Mouse (Mus musculus) embryonic facial prominence, embryonic 12.5 days (tissue): Measurements from ENCODE around the gene Esam. TPM values are rescaled to one million over a fixed set of nuclear protein-coding genes. Genes with fewer than 3 reads are reported as not detected.

Source experiments
- ATAC-seq: fragments of 200-750 bp; cut with Nextera tagmentation; 2 replicates; pipeline ENCODE4 v1.8.0; 2017; ENCODE audit not compliant: insufficient number of reproducible peaks, insufficient read depth, low FRiP score, low TSS enrichment
- H3K27ac ChIP-seq: fragments of 300-500 bp; sonication (generic); 2 replicates; pipeline ENCODE4 v1.5.1; 2016; ENCODE audit warnings: mild to moderate bottlenecking
- H3K27me3 ChIP-seq: fragments of 300-500 bp; sonication (generic); 2 replicates; pipeline ENCODE4 v1.6.1; 2016; ENCODE audit warnings: mild to moderate bottlenecking, moderate library complexity
- H3K36me3 ChIP-seq: fragments of 300-500 bp; sonication (generic); 2 replicates; pipeline ENCODE4 v1.6.1; 2016; ENCODE audit warnings: mild to moderate bottlenecking
- H3K4me1 ChIP-seq: fragments of 300-500 bp; sonication (generic); 2 replicates; pipeline ENCODE4 v1.6.1; 2016
- H3K4me2 ChIP-seq: fragments of 300-500 bp; sonication (generic); replicated peaks from 2 replicates; pipeline ENCODE4 v1.6.1; 2016; ENCODE audit warnings: mild to moderate bottlenecking, moderate library complexity
- H3K4me3 ChIP-seq: fragments of 300-500 bp; sonication (generic); 2 replicates; pipeline ENCODE4 v1.5.1; 2016; ENCODE audit warnings: mild to moderate bottlenecking
- H3K9ac ChIP-seq: fragments of 300-500 bp; sonication (generic); 2 replicates; pipeline ENCODE4 v1.6.1; 2016; ENCODE audit warnings: mild to moderate bottlenecking, moderate library complexity
- H3K9me3 ChIP-seq: fragments of 300-500 bp; sonication (generic); 2 replicates; pipeline ENCODE4 v1.6.1; 2016; ENCODE audit warnings: mild to moderate bottlenecking, moderate library complexity
- WGBS: fragments of 180-500 bp; shearing (Covaris S2); methylation state at CpG from one replicate; pipeline ENCODE4 v1.1.7; 2016; 5-methylcytosine and 5-hydroxymethylcytosine counted together
- polyA plus RNA-seq: library from polyadenylated mRNA; unstranded; fragments of >200 nt; fragmentation: Nextera tagmentation; extraction: Ambion mirVana; gene quantifications from 2 replicates; pipeline ENCODE4 v1.2.1, GENCODE M21; 2016

Esam gene
- polyA plus RNA-seq, 1 experiment from 2014 or later, result 34.0 TPM

- H3K9me3 ChIP-seq, result no peaks in the 10 kb centered on the region
- peaks cover 4% of the 10 kb centered on the region; the same call in 1 of the 2 replicates for H3K27me3 ChIP-seq
- no peak for ATAC-seq
These were observed 9.0 kb downstream of the Esam start for GRCm38 (mm10) chr9:37536851-37537250.

GRCm38 (mm10) chr9:37537658-37538250 lies 9.9 kb downstream of the Esam start:
- H3K4me3 ChIP-seq, result no peak overlapping the region
- no peaks in the 10 kb centered on the region for H3K36me3 ChIP-seq
- H3K4me1 ChIP-seq, result no peaks in the 10 kb centered on the region
- WGBS, result 51% methylated on average over 5 of the region's 5 CpGs
- no peak overlapping the region for H3K9ac ChIP-seq
- no peak overlapping the region for H3K27ac ChIP-seq
- H3K9me3 ChIP-seq, result no peaks in the 10 kb centered on the region
- 0 out of 2 replicates have a peak, but pooled peaks cover 4% of the 10 kb centered on the region for H3K27me3 ChIP-seq
- no peak overlapping the region for H3K4me2 ChIP-seq
- no peak for ATAC-seq

More at GRCm38 (mm10) chr9:37536851-37537250, 9.0 kb downstream of the Esam start:
- Histone ChIP-seq H3K9ac (no peak overlapping the region), H3K4me1 (no peaks in the 10 kb centered on the region), H3K36me3 (no peaks in the 10 kb centered on the region), H3K4me2 (no peak overlapping the region), H3K4me3 (no peak overlapping the region), H3K27ac (no peak overlapping the region)
- WGBS, result 80% methylated on average over 4 of the region's 4 CpGs

GRCm38 (mm10) chr9:37539170-37540025 lies 11.5 kb downstream of the Esam start, which contains the start of gene Vsig2:
TSS of gene Vsig2 (plus strand) at chr9:37539255.
- no peaks in the 10 kb centered on the region for H3K9me3 ChIP-seq
- H3K9ac ChIP-seq, result no peak within 1 kb of the TSS
- no peaks in the 10 kb centered on the region for H3K36me3 ChIP-seq
- no peak within 1 kb of the TSS for H3K4me2 ChIP-seq
- no peak within 1 kb of the TSS for H3K4me3 ChIP-seq
- ATAC-seq, result no peak
- 0 out of 2 replicates have a peak, but pooled peaks cover 4% of the 10 kb centered on the region for H3K27me3 ChIP-seq
- WGBS, result 50% methylated on average over 23 of the region's 23 CpGs
- H3K27ac ChIP-seq, result no peak within 1 kb of the TSS
- H3K4me1 ChIP-seq, result peaks cover 3% of the 10 kb centered on the region; the same call in 1 of the 2 replicates

GRCm38 (mm10) chr9:37540226-37540625 lies 12.3 kb downstream of the Esam start:
- H3K9me3 ChIP-seq, result no peaks in the 10 kb centered on the region
- no peaks in the 10 kb centered on the region for H3K36me3 ChIP-seq
- H3K4me2 ChIP-seq, result no peak overlapping the region
- peaks cover 8% of the 10 kb centered on the region; the same call in 1 of the 2 replicates for H3K4me1 ChIP-seq
- H3K27me3 ChIP-seq, result peaks cover 8% of the 10 kb centered on the region
- no peak overlapping the region for H3K27ac ChIP-seq
- ATAC-seq, result no peak
- no peak overlapping the region for H3K4me3 ChIP-seq
- H3K9ac ChIP-seq, result no peak overlapping the region; the same call in 1 of the 2 replicates
- 87% methylated on average over 4 of the region's 4 CpGs for WGBS

GRCm38 (mm10) chr9:37540701-37541575 lies 13.1 kb downstream of the Esam start:
- H3K4me2 ChIP-seq, result no peak overlapping the region
- H3K9me3 ChIP-seq, result no peaks in the 10 kb centered on the region
- no peak overlapping the region; the same call in 1 of the 2 replicates for H3K9ac ChIP-seq
- no peak overlapping the region for H3K4me3 ChIP-seq
- peaks cover 12% of the 10 kb centered on the region; the same call in 1 of the 2 replicates for H3K4me1 ChIP-seq
- H3K27ac ChIP-seq, result no peak overlapping the region
- H3K27me3 ChIP-seq, result peaks cover 15% of the 10 kb centered on the region
- 81% methylated on average over 6 of the region's 6 CpGs for WGBS
- H3K36me3 ChIP-seq, result no peaks in the 10 kb centered on the region
- no peak for ATAC-seq

- H3K36me3 ChIP-seq, result no peaks in the 10 kb centered on the region
- ATAC-seq, result no peak
- no peak overlapping the region for H3K27ac ChIP-seq
- no peak overlapping the region for H3K9ac ChIP-seq
- no peak overlapping the region for H3K4me2 ChIP-seq
- H3K4me3 ChIP-seq, result no peak overlapping the region
- H3K27me3 ChIP-seq, result peaks cover 24% of the 10 kb centered on the region
- peaks cover 13% of the 10 kb centered on the region; the same call in 1 of the 2 replicates for H3K4me1 ChIP-seq
- H3K9me3 ChIP-seq, result no peaks in the 10 kb centered on the region
- 68% methylated on average over 7 of the region's 7 CpGs for WGBS
These were observed 14.2 kb downstream of the Esam start for GRCm38 (mm10) chr9:37541851-37542642.

- Histone ChIP-seq H3K27me3 (peaks cover 34% of the 10 kb centered on the region), H3K4me3 (peak overlapping the region; percentile 24), H3K9me3 (no peaks in the 10 kb centered on the region), H3K4me2 (peak overlapping the region; percentile 56), H3K36me3 (no peaks in the 10 kb centered on the region), H3K4me1 (peaks cover 13% of the 10 kb centered on the region; the same call in 1 of the 2 replicates), H3K9ac (no peak overlapping the region), H3K27ac (no peak overlapping the region)
- 30% methylated on average over 12 of the region's 12 CpGs for WGBS
- no peak for ATAC-seq
These were observed 16.1 kb downstream of the Esam start for GRCm38 (mm10) chr9:37543869-37544440.

- Histone ChIP-seq H3K36me3 (no peaks in the 10 kb centered on the region), H3K9me3 (no peaks in the 10 kb centered on the region), H3K4me1 (peaks cover 13% of the 10 kb centered on the region; the same call in 1 of the 2 replicates), H3K4me3 (peak overlapping the region; percentile 24), H3K27ac (no peak overlapping the region), H3K27me3 (peaks cover 40% of the 10 kb centered on the region), H3K4me2 (peak overlapping the region; percentile 56), H3K9ac (0 out of 2 replicates have a peak overlapping the region, but pooled peaks have one; percentile 27)
- ATAC-seq, result peak; percentile 57; the same call in 1 of the 2 replicates
- under 1% methylated on average over 29 of the region's 29 CpGs for WGBS
These were observed 16.7 kb downstream of the Esam start for GRCm38 (mm10) chr9:37544447-37545165.

- Histone ChIP-seq H3K36me3 (no peaks in the 10 kb centered on the region), H3K27ac (no peak overlapping the region), H3K9ac (0 out of 2 replicates have a peak overlapping the region, but pooled peaks have one; percentile 27), H3K9me3 (no peaks in the 10 kb centered on the region), H3K4me3 (peak overlapping the region; percentile 24), H3K4me2 (peak overlapping the region; percentile 56), H3K27me3 (peaks cover 46% of the 10 kb centered on the region), H3K4me1 (peaks cover 13% of the 10 kb centered on the region; the same call in 1 of the 2 replicates)
- peak; percentile 17; the same call in 1 of the 2 replicates for ATAC-seq
- WGBS, result 4% methylated on average over 17 of the region's 17 CpGs
These were observed 17.3 kb downstream of the Esam start for GRCm38 (mm10) chr9:37545166-37545610.
